Mouse (Mus musculus) forebrain, embryonic 14.5 days (tissue): Measurements from ENCODE around the gene Dact3. TPM values are rescaled to one million over a fixed set of nuclear protein-coding genes. Genes with fewer than 3 reads are reported as not detected.
A peak's percentile ranks its signal among the peaks of the same experiment; 100 is the strongest.

Source experiments
- ATAC-seq: fragments of 200-750 bp; cut with Nextera tagmentation; 2 replicates; pipeline ENCODE4 v1.8.0; 2017; ENCODE audit warnings: mild to moderate bottlenecking, moderate library complexity
- DNase-seq: peaks from one replicate; pipeline ENCODE4 v3.0.0-alpha.2; 2015; ENCODE audit warnings: low spot score
- H3K27ac ChIP-seq: fragments of 300-500 bp; sonication (generic); 2 replicates; pipeline ENCODE4 v1.5.1; 2014; ENCODE audit warnings: low read depth, mild to moderate bottlenecking, control low read depth, low read length, moderate library complexity
- H3K27me3 ChIP-seq: fragments of 300-500 bp; sonication (generic); replicated peaks from 2 replicates; pipeline ENCODE4 v1.6.1; 2014; ENCODE audit warnings: low read length, control low read depth, mixed read lengths; ENCODE audit not compliant: control insufficient read depth, insufficient read depth
- H3K36me3 ChIP-seq: fragments of 300-500 bp; sonication (generic); 2 replicates; pipeline ENCODE4 v1.6.1; 2014; ENCODE audit warnings: low read length, control low read depth; ENCODE audit not compliant: control insufficient read depth, insufficient read depth
- H3K4me1 ChIP-seq: fragments of 300-500 bp; sonication (generic); 2 replicates; pipeline ENCODE4 v1.6.1; 2014; ENCODE audit warnings: antibody characterized with exemption, low read length, control low read depth; ENCODE audit not compliant: control insufficient read depth, insufficient read depth
- H3K4me2 ChIP-seq: fragments of 300-500 bp; sonication (generic); 2 replicates; pipeline ENCODE4 v1.6.1; 2014; ENCODE audit warnings: mild to moderate bottlenecking, control low read depth, low read length
- H3K4me3 ChIP-seq: fragments of 300-500 bp; sonication (generic); 2 replicates; pipeline ENCODE4 v1.5.1; 2014; ENCODE audit warnings: low read depth, low read length, control low read depth
- H3K9ac ChIP-seq: fragments of 300-500 bp; sonication (generic); 2 replicates; pipeline ENCODE4 v1.6.1; 2014; ENCODE audit warnings: mild to moderate bottlenecking, low read length, control low read depth, moderate library complexity
- H3K9me3 ChIP-seq: fragments of 300-500 bp; sonication (generic); replicated peaks from 2 replicates; pipeline ENCODE4 v1.6.1; 2016; ENCODE audit warnings: low read length, control low read depth, mixed read lengths; ENCODE audit not compliant: control insufficient read depth
- WGBS: fragments of 180-500 bp; shearing (Covaris S2); extraction: QIAGEN DNeasy Blood & Tissue Kit; methylation state at CpG from one replicate; pipeline ENCODE4 v1.1.7; 2014; 5-methylcytosine and 5-hydroxymethylcytosine counted together
- polyA plus RNA-seq: library from polyadenylated mRNA; unstranded; fragments of >200 nt; fragmentation: Nextera tagmentation; extraction: Ambion mirVana; gene quantifications from 2 replicates; pipeline ENCODE4 v1.2.1, GENCODE M21; 2014

The Dact3 gene
- polyA plus RNA-seq, 1 experiment from 2014 or later = 4.4 TPM

DNA sequence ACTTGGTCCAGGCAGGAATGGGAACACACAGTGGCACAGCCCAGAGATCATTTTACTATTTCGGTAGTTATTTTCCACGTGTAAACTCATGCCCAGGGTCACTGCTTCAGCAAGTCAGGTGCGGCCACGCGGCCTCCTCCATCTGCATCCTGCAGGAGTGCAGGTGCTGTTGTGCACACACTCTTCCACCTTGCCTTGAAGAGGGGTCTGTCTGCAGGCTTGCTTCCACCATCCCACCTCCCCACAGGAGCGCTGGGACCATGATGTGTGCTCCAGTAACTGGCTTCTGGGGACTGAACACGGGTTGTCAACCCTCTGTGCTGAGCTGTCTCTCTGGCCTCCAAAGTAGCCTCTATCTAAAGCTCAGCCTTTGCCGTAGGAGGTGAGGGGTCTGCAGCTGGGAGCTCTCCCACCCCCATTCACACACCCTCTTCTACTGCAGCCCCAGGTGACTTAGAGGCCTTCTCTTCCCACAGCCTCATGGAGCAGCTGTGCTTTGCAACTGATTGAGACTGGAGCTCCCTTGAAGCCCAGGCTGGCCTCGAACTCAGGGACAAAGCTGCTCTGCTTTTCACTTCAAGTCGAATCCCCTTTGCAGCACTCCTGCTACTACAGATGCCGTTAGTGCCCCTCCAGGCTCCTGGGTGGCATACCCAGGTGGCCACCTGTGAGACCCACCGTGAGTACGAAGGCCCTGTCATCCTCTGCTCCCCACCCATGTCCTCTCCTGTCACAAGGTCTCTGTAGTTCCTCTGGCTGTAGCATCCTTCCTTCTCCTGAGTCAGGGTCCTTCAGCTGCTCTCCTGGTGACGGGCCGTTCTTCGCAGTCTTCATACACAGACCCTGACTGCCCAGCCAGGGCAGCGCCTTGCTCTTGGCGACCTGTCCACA is 39.6 kb downstream of the Dact3 start:
- DNase-seq = no peak
- H3K9ac ChIP-seq = no peak overlapping the region
- H3K27me3 ChIP-seq = no peaks in the 10 kb centered on the region
- H3K4me1 ChIP-seq = peaks cover 3% of the 10 kb centered on the region; the same call in 1 of the 2 replicates
- H3K9me3 ChIP-seq = no peaks in the 10 kb centered on the region
- peaks cover 57% of the 10 kb centered on the region for H3K36me3 ChIP-seq
- ATAC-seq = no peak
- H3K27ac ChIP-seq = 0 out of 2 replicates have a peak overlapping the region, but pooled peaks have one; percentile 14
- 83% methylated on average over 18 of the region's 18 CpGs for whole genome bisulfite sequencing
- H3K4me3 ChIP-seq = no peak overlapping the region
- no peak overlapping the region for H3K4me2 ChIP-seq

DNA sequence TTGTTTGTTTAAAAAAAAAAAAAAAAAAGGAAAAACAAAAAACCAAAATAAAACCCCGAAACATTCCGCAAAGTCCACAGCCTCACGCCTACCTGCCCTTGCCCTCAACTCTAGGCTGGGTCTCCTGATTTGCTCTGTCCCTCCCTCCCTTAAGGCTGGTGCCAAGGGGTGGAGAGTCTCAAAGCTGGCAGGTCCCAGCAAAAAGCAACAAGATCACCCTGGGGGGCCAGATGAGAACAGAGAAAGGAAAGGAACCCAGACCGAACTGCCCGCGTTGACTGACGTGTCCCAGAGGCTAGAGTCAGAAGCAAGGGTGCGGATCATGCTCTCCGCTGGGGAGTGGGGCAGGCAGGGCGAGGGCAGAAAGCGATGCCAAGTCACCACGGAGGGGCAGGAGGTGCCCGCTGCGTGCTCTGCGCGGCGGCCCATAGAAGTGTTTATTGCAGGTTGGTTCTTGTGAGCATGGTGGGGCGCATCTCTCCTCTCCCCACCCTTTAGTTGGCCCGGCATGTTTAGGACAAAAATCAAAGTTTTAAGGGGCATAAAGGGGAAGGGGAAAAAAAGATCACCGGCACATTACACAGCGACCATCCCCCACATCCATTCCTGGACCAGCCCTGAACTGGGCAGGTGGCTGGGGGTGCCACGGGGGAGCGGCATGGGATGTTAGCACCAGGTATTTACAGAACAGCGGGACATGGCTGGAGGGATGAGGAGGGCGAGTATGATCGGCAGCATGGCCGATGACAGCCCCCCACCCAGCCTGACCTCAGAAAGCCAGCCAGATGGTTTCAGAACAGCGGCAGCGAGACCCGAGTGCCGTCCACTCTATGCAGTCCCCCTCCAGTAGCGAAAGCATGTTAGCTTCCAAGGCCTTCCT is 40.6 kb downstream of the Dact3 start:
- Histone ChIP-seq H3K27ac (no peak overlapping the region), H3K4me3 (no peak overlapping the region), H3K36me3 (peaks cover 59% of the 10 kb centered on the region), H3K4me1 (peaks cover 7% of the 10 kb centered on the region), H3K9ac (no peak overlapping the region), H3K9me3 (no peaks in the 10 kb centered on the region), H3K4me2 (no peak overlapping the region), H3K27me3 (no peaks in the 10 kb centered on the region)
- 93% methylated on average over 32 of the region's 32 CpGs for WGBS
- no peak for ATAC-seq
- DNase-seq = no peak

DNA sequence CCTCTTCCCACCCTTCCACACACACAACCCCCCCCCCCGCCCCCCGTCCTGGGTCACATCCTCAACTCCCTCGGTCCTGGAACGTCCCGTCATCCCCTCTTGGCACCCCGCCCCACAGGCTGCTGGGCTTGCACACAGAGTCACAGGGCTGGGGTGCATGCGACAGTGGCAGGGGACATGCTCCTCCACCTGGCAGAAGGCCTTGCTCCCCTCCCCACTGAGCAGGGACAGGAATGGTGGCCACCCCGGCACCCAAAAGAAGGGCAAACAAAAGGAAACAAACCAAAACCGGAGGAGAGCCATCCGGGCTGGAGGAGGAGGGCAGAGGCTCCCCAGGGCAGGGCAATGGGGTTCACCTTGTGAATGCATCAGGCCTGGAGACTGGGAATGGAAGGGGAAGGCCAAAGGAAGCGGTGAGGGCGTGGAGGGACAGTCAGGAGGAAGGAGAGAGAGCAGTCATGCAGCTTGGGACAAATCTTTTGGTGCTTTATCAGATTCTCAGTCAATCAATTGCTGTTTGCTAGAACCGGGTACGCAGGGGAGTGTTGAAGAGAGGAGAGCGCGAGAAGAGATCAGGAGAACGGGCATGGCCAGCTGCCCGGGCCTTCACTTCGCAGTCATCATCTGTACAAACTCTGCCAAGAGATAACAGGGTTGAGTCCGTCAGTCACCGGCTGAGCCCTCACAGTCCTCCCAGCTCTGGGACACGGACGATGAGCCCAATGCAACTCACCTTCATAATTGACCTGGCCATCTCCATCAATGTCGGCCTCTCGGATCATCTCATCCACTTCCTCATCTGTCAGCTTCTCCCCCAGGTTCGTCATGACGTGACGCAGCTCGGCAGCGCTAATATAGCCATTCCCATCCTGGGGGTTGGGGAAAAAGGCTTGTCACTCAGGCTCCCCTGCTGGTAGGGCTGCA is 41.5 kb downstream of the Dact3 start:
- WGBS = 87% methylated on average over 30 of the region's 30 CpGs
- ATAC-seq (no peak), DNase-seq (no peak)
- H3K4me2 ChIP-seq = no peak overlapping the region
- peaks cover 68% of the 10 kb centered on the region for H3K36me3 ChIP-seq
- no peak overlapping the region for H3K27ac ChIP-seq
- no peak overlapping the region for H3K4me3 ChIP-seq
- no peaks in the 10 kb centered on the region for H3K27me3 ChIP-seq
- peaks cover 16% of the 10 kb centered on the region for H3K4me1 ChIP-seq
- no peaks in the 10 kb centered on the region for H3K9me3 ChIP-seq
- H3K9ac ChIP-seq = no peak overlapping the region

DNA sequence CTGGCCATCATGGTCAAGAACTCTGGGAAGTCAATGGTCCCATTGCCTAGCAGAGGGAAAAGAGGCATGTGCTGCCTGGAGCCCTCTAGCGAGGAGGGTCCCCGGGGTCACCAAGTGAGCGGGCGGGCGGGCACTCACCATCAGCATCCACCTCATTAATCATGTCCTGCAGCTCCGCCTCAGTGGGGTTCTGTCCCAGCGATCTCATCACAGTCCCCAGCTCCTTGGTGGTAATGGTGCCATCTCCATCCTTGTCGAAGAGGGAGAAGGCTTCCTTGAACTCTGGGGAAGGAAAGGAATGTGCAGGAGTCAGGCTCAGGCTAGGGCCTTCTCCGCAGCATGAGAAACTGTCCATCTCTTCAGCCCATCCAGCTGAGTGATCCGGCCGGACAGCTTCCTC is 42.3 kb downstream of the Dact3 start:
- H3K4me3 ChIP-seq = no peak overlapping the region
- ATAC-seq = no peak
- no peak overlapping the region for H3K4me2 ChIP-seq
- no peak overlapping the region for H3K9ac ChIP-seq
- H3K27ac ChIP-seq = no peak overlapping the region
- H3K27me3 ChIP-seq = no peaks in the 10 kb centered on the region
- H3K4me1 ChIP-seq = peaks cover 25% of the 10 kb centered on the region
- no peak for DNase-seq
- peaks cover 68% of the 10 kb centered on the region for H3K36me3 ChIP-seq
- WGBS = 89% methylated on average over 11 of the region's 11 CpGs
- H3K9me3 ChIP-seq = no peaks in the 10 kb centered on the region

DNA sequence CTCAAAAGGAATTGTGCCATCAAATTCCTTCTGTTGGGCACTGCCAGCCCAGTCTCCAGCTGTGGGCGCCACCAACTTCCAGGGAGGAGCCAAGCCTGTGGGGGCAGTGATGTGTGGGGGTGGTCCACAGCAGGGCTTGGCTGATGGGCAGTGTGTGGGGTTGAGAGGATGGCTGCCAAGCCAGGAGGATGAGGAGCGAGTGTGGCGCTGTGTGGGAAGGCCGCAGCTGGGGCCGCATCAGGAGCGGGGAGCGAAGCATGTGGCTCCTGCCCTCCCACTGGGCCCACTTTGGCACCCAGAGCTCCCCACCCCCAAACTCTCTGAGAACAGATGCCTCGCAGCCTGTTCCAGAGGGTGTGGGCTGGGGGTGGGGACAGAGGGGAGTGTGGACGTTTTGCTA is 42.9 kb downstream of the Dact3 start:
- H3K27ac ChIP-seq = no peak overlapping the region
- H3K27me3 ChIP-seq = no peaks in the 10 kb centered on the region
- no peak overlapping the region for H3K4me3 ChIP-seq
- DNase-seq (no peak), ATAC-seq (no peak)
- peaks cover 28% of the 10 kb centered on the region for H3K4me1 ChIP-seq
- H3K9me3 ChIP-seq = no peaks in the 10 kb centered on the region
- no peak overlapping the region for H3K4me2 ChIP-seq
- WGBS = 75% methylated on average over 8 of the region's 9 CpGs
- no peak overlapping the region for H3K9ac ChIP-seq
- H3K36me3 ChIP-seq = peaks cover 68% of the 10 kb centered on the region

DNA sequence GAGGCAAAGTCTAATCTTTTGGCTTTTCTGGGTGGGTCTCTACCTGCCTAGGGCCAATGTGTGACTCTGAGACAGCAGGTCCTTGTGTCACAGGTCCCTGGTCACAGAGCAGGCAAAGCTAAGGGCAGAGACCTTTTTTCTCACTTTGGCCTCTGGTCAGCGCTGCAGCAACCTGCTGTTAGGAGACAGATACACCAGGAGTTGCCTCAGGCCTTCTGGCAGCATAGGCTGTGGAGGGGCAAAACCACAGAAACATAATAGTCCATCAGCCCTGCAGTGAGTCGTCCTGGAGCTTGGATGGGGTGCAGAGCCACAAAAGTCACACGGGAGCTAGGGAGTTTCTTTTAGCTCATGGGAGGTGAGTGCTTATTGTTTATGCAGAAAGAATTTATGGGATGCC is 43.6 kb downstream of the Dact3 start:
- ATAC-seq (no peak), DNase-seq (no peak)
- Histone ChIP-seq H3K4me1 (peaks cover 28% of the 10 kb centered on the region), H3K27ac (no peak overlapping the region), H3K9me3 (no peaks in the 10 kb centered on the region), H3K9ac (no peak overlapping the region), H3K4me3 (no peak overlapping the region), H3K36me3 (peaks cover 68% of the 10 kb centered on the region), H3K27me3 (no peaks in the 10 kb centered on the region), H3K4me2 (no peak overlapping the region)
- WGBS = 82% methylated on average over 3 of the region's 3 CpGs

DNA sequence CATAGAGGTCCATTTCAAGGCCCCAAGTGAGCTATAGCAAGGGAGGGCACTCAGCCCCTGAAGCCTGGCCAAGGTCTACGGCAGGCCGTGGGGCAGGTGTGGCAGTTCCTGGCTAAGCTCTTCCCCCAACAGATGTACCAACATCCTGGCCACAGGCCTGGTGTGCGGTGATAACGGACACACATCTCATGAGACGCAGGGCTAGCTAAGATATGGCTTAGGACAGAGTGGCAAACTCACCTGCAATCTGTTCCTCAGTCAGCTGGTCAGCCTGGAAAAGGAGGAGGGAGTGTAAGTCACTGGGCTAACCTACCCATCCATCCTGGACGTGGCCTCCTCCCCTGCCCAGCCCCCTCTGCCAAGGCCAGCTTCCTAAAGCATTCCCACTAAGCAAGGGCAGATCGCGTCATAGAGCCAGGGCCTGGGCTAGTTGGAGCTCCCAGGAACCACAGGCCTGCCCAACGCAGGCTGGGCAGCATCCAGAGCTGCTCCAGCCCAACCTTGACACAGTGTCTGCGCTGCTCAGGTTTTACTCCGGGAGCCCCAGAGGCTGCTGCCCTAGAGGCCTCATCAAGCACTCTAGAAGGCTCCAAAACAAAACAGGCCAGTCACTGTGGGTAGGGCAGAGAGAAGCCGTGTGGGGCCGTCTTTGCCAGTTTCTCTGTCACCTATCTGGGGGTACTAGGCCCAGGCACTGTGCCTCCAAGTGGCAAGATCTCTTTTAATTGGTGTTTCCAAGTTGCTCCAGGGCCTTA is 44.5 kb downstream of the Dact3 start:
- Histone ChIP-seq H3K4me1 (peaks cover 28% of the 10 kb centered on the region), H3K9me3 (no peaks in the 10 kb centered on the region), H3K27me3 (no peaks in the 10 kb centered on the region), H3K4me3 (no peak overlapping the region), H3K27ac (no peak overlapping the region), H3K9ac (peak overlapping the region; percentile 40; the same call in 1 of the 2 replicates), H3K36me3 (peaks cover 62% of the 10 kb centered on the region), H3K4me2 (peak overlapping the region; percentile 93)
- DNase-seq (no peak), ATAC-seq (no peak)
- 89% methylated on average over 13 of the region's 13 CpGs for WGBS

DNA sequence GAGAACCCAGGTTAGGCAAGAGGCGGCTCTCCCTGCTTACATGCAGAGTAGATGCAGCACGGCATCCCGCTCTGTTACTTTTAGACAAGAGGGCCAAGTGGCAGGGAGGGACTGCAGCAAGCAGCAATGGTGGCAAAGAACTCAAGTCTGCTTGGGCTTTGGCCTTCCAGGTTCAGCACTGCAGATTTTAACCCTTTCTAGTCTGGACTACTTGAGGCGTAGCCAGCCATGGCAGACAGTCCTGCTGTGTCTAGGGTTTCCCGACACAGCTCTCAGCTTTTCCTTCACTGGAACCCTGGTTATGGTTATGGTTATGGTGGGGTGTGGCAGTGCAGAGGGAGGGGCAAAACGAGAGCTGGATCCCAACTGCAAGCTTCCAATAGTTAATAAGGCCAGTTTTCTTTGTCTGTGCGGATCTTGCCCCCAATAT is 45.0 kb downstream of the Dact3 start:
- no peak overlapping the region for H3K4me3 ChIP-seq
- peak overlapping the region; percentile 40; the same call in 1 of the 2 replicates for H3K9ac ChIP-seq
- DNase-seq (no peak), ATAC-seq (no peak)
- no peaks in the 10 kb centered on the region for H3K9me3 ChIP-seq
- 82% methylated on average over 7 of the region's 7 CpGs for WGBS
- peaks cover 56% of the 10 kb centered on the region for H3K36me3 ChIP-seq
- no peak overlapping the region for H3K27ac ChIP-seq
- H3K27me3 ChIP-seq = no peaks in the 10 kb centered on the region
- peak overlapping the region; percentile 93 for H3K4me2 ChIP-seq
- peaks cover 28% of the 10 kb centered on the region for H3K4me1 ChIP-seq
